Mouse (Mus musculus) forebrain, embryonic 16.5 days (tissue): ENCODE measurements around the gene Cldn20. TPM values are rescaled to one million over a fixed set of nuclear protein-coding genes. Genes with fewer than 3 reads are reported as not detected.

Experiments
- ATAC-seq: fragments of 200-750 bp; cut with Nextera tagmentation; 2 replicates; pipeline ENCODE4 v1.8.0; 2017; ENCODE audit warnings: mild to moderate bottlenecking, moderate library complexity
- H3K27ac ChIP-seq: fragments of 300-500 bp; sonication (generic); 2 replicates; pipeline ENCODE4 v1.5.1; 2014; ENCODE audit warnings: low read length, control low read depth
- H3K27me3 ChIP-seq: fragments of 300-500 bp; sonication (generic); replicated peaks from 2 replicates; pipeline ENCODE4 v1.6.1; 2014; ENCODE audit warnings: low read length; ENCODE audit not compliant: control insufficient read depth, insufficient read depth
- H3K36me3 ChIP-seq: fragments of 300-500 bp; sonication (generic); 2 replicates; pipeline ENCODE4 v1.6.1; 2014; ENCODE audit not compliant: control insufficient read depth, insufficient read depth
- H3K4me1 ChIP-seq: fragments of 300-500 bp; sonication (generic); replicated peaks from 2 replicates; pipeline ENCODE4 v1.6.1; 2014; ENCODE audit warnings: low read length; ENCODE audit not compliant: control insufficient read depth, insufficient read depth
- H3K4me2 ChIP-seq: fragments of 300-500 bp; sonication (generic); 2 replicates; pipeline ENCODE4 v1.6.1; 2014; ENCODE audit warnings: mild to moderate bottlenecking, low read length, control low read depth
- H3K4me3 ChIP-seq: fragments of 300-500 bp; sonication (generic); replicated peaks from 2 replicates; pipeline ENCODE4 v1.5.1; 2014; ENCODE audit warnings: mild to moderate bottlenecking, low read length, control low read depth
- H3K9ac ChIP-seq: fragments of 300-500 bp; sonication (generic); replicated peaks from 2 replicates; pipeline ENCODE4 v1.6.1; 2014; ENCODE audit warnings: low read depth, low read length, control low read depth
- H3K9me3 ChIP-seq: fragments of 300-500 bp; sonication (generic); 2 replicates; pipeline ENCODE4 v1.6.1; 2016; ENCODE audit warnings: low read length; ENCODE audit not compliant: control insufficient read depth
- WGBS: fragments of 180-500 bp; shearing (Covaris S2); extraction: QIAGEN DNeasy Blood & Tissue Kit; methylation state at CpG from one replicate; pipeline ENCODE4 v1.1.7; 2014; 5-methylcytosine and 5-hydroxymethylcytosine counted together
- polyA plus RNA-seq: library from polyadenylated mRNA; unstranded; fragments of >200 nt; fragmentation: Nextera tagmentation; extraction: Ambion mirVana; gene quantifications from 2 replicates; pipeline ENCODE4 v1.2.1, GENCODE M21; 2015

Cldn20 gene
- polyA plus RNA-seq, 1 experiment from 2014 or later = 1.0 TPM

GRCm38 (mm10) chr17:3515851-3516250 lies 16.5 kb upstream of the Cldn20 start:
- Histone ChIP-seq H3K9ac (no peak overlapping the region), H3K9me3 (no peaks in the 10 kb centered on the region), H3K4me3 (no peak overlapping the region), H3K4me1 (no peaks in the 10 kb centered on the region), H3K27ac (no peak overlapping the region), H3K27me3 (no peaks in the 10 kb centered on the region), H3K36me3 (peaks cover 45% of the 10 kb centered on the region), H3K4me2 (no peak overlapping the region)
- no peak for ATAC-seq
- 95% methylated on average over 8 of the region's 8 CpGs for WGBS

GRCm38 (mm10) chr17:3516406-3516805 lies 15.9 kb upstream of the Cldn20 start:
- 48% methylated on average over 9 of the region's 9 CpGs for WGBS
- H3K36me3 ChIP-seq = peaks cover 40% of the 10 kb centered on the region
- H3K4me1 ChIP-seq = no peaks in the 10 kb centered on the region
- ATAC-seq = no peak
- H3K9ac ChIP-seq = no peak overlapping the region
- no peak overlapping the region for H3K4me3 ChIP-seq
- no peaks in the 10 kb centered on the region for H3K9me3 ChIP-seq
- no peak overlapping the region for H3K4me2 ChIP-seq
- H3K27me3 ChIP-seq = no peaks in the 10 kb centered on the region
- H3K27ac ChIP-seq = no peak overlapping the region

- Histone ChIP-seq H3K4me3 (no peak overlapping the region), H3K36me3 (peaks cover 21% of the 10 kb centered on the region), H3K9ac (no peak overlapping the region), H3K4me2 (no peak overlapping the region), H3K4me1 (no peaks in the 10 kb centered on the region), H3K27ac (no peak overlapping the region), H3K9me3 (no peaks in the 10 kb centered on the region), H3K27me3 (no peaks in the 10 kb centered on the region)
- no peak for ATAC-seq
- WGBS = 91% methylated on average over 5 of the region's 5 CpGs
Measured at GRCm38 (mm10) chr17:3520344-3520743, 12.0 kb upstream of the Cldn20 start.

DNA sequence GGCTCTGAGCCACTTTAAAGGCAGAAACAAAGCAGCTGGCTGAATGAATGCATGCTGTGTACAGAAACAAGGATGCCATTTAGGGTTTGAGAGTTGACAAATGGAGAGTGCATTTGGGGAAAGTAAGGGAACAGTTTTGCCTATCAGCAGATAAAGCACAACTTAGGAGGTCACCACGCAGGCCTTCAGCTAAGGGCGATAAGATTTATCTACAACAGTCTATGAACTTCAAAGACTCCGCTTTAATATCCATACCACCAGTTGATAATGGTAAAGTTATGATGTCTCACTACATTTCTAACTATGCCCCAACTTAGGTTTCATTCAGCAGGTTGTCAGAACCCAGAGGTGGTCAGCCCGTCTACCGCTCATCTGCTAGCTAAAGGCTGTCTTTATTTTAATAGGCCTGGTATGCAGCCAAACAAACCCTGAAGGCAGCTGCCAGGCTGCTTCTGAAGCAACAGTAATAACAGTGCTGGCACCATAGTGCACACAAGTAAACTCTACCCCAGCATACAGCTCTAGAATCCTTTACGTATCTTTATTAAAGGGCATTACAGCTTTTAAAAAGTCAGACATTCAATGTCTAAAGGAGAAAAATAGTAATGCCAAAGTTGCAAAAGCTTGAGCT lies 4.4 kb upstream of the Cldn20 start:
- Histone ChIP-seq H3K4me1 (0 out of 2 replicates have a peak, but pooled peaks cover 3% of the 10 kb centered on the region), H3K36me3 (no peaks in the 10 kb centered on the region), H3K9me3 (no peaks in the 10 kb centered on the region), H3K9ac (no peak overlapping the region), H3K4me2 (no peak overlapping the region), H3K27ac (no peak overlapping the region), H3K4me3 (no peak overlapping the region), H3K27me3 (no peaks in the 10 kb centered on the region)
- peak; percentile 69; the same call in 1 of the 2 replicates for ATAC-seq
- 55% methylated on average over 6 of the region's 6 CpGs for WGBS

DNA sequence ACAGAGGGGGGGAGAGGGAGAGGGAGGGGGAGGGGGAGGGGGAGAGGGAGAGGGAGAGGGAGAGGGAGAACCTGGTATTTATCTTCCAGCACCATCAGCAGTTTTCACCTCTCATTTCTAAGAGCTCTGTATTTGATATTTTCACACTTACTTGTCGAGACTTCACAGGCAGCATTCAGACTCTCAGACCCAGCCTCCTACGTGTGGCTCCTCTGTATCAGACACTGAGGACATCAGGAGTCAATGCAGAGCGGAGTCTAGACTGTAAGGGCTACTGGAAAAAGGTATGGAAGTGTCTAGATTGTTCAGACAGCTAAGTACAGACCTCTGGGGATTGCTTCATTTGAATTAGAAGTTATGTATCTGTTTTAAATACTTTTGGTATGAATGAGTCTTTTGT lies 2.8 kb upstream of the Cldn20 start:
- H3K4me2 ChIP-seq = no peak overlapping the region
- no peaks in the 10 kb centered on the region for H3K27me3 ChIP-seq
- 0 out of 2 replicates have a peak, but pooled peaks cover 3% of the 10 kb centered on the region for H3K4me1 ChIP-seq
- no peak overlapping the region for H3K9ac ChIP-seq
- H3K9me3 ChIP-seq = no peaks in the 10 kb centered on the region
- H3K4me3 ChIP-seq = no peak overlapping the region
- no peaks in the 10 kb centered on the region for H3K36me3 ChIP-seq
- 52% methylated on average over 3 of the region's 3 CpGs for WGBS
- H3K27ac ChIP-seq = no peak overlapping the region
- ATAC-seq = no peak

- Histone ChIP-seq H3K36me3 (peaks cover under 1% of the 10 kb centered on the region; the same call in 1 of the 2 replicates), H3K9me3 (no peaks in the 10 kb centered on the region), H3K4me2 (no peak overlapping the region), H3K27ac (no peak overlapping the region), H3K9ac (no peak overlapping the region), H3K4me1 (0 out of 2 replicates have a peak, but pooled peaks cover 3% of the 10 kb centered on the region), H3K27me3 (no peaks in the 10 kb centered on the region), H3K4me3 (no peak overlapping the region)
- ATAC-seq = no peak
- WGBS = 57% methylated on average over 7 of the region's 7 CpGs
Measured at GRCm38 (mm10) chr17:3530549-3530948, 1.8 kb upstream of the Cldn20 start.

DNA sequence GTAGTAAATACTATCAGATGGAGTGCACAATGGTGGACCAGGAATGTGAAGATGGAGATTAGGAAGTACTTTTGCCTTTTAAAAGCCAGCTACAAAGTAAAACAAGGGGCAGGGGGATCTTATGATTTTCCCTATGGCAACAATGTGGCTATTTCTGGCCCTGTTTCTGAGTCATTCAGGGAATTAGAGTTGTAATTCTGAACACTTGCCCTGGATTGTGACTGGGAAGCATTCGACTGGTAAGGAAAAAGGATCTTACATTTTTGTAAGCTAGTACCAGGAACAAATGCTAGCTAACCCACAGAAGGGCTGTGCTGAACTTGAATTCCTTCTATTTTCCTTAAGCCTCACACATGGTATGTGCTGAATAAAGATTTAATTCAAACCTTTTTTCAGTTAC lies 713 bp upstream of the Cldn20 start:
- H3K4me3 ChIP-seq = no peak overlapping the region
- no peak overlapping the region for H3K9ac ChIP-seq
- ATAC-seq = no peak
- 0 out of 2 replicates have a peak, but pooled peaks cover 3% of the 10 kb centered on the region for H3K4me1 ChIP-seq
- H3K9me3 ChIP-seq = no peaks in the 10 kb centered on the region
- H3K27me3 ChIP-seq = no peaks in the 10 kb centered on the region
- 88% methylated on average over 1 of the region's 1 CpGs for WGBS
- H3K36me3 ChIP-seq = peaks cover 2% of the 10 kb centered on the region; the same call in 1 of the 2 replicates
- H3K27ac ChIP-seq = no peak overlapping the region
- H3K4me2 ChIP-seq = no peak overlapping the region

- Histone ChIP-seq H3K4me2 (no peak overlapping the region), H3K4me1 (no peaks in the 10 kb centered on the region), H3K4me3 (no peak overlapping the region), H3K9ac (no peak overlapping the region), H3K36me3 (peaks cover 2% of the 10 kb centered on the region; the same call in 1 of the 2 replicates), H3K9me3 (no peaks in the 10 kb centered on the region), H3K27me3 (no peaks in the 10 kb centered on the region), H3K27ac (no peak overlapping the region)
- ATAC-seq = peak; percentile 64; the same call in 1 of the 2 replicates
- WGBS = 18% methylated on average over 1 of the region's 1 CpGs
Measured at GRCm38 (mm10) chr17:3533425-3533824, 1.1 kb downstream of the Cldn20 start.

GRCm38 (mm10) chr17:3540304-3540703 lies 8.0 kb downstream of the Cldn20 start:
- Histone ChIP-seq H3K36me3 (peaks cover 2% of the 10 kb centered on the region; the same call in 1 of the 2 replicates), H3K9me3 (no peaks in the 10 kb centered on the region), H3K9ac (no peak overlapping the region), H3K27me3 (no peaks in the 10 kb centered on the region), H3K4me2 (no peak overlapping the region), H3K4me1 (no peaks in the 10 kb centered on the region), H3K27ac (peak overlapping the region; percentile 60), H3K4me3 (no peak overlapping the region)
- no peak for ATAC-seq
- 100% methylated on average over 2 of the region's 2 CpGs for WGBS
